Mouse (Mus musculus) right cerebral cortex, adult 18-20 months (tissue): ENCODE measurements around the gene Riox1.
A peak's percentile ranks its signal among the peaks of the same experiment; 100 is the strongest.
"Not testable (repeated sequence)": the region's sequence is repeated elsewhere in the genome, so short reads cannot be mapped to it uniquely, and the experiment has no call there.

Experiments used
- DNase-seq: peaks from one replicate; pipeline ENCODE4 v3.0.0; 2022; ENCODE audit warnings: mixed read lengths

The Riox1 gene

GRCm38 (mm10) chr12:83949776-83950492 lies 474 bp upstream of the Riox1 start:
- no peak for DNase-seq

- peak; percentile 69 for DNase-seq
Observed at GRCm38 (mm10) chr12:83950840-83951701, 663 bp downstream of the Riox1 start.

- DNase-seq, result no peak
Observed at GRCm38 (mm10) chr12:83951711-83952575, 1.5 kb downstream of the Riox1 start.

- DNase-seq, result no peak
Observed at GRCm38 (mm10) chr12:83958278-83958677, 7.9 kb downstream of the Riox1 start.

- DNase-seq, result no peak
Observed at GRCm38 (mm10) chr12:83965235-83965634, 14.8 kb downstream of the Riox1 start.

- DNase-seq, result peak; percentile 49
Observed at GRCm38 (mm10) chr12:83972117-83972516, 21.7 kb downstream of the Riox1 start.

- DNase-seq, result no peak
Observed at GRCm38 (mm10) chr12:83978862-83979261, 28.5 kb downstream of the Riox1 start.

GRCm38 (mm10) chr12:83981615-83982014 lies 31.2 kb downstream of the Riox1 start:
- DNase-seq, result no peak

- no peak for DNase-seq
Observed at GRCm38 (mm10) chr12:83984752-83985151, 34.3 kb downstream of the Riox1 start, which contains the start of gene Heatr4. Gene Heatr4, minus strand, starts transcription at chr12:83984852.

- DNase-seq, result no peak
Observed at GRCm38 (mm10) chr12:83987242-83987582, 36.8 kb downstream of the Riox1 start.

- DNase-seq, result peak; percentile 82
Observed at GRCm38 (mm10) chr12:83987583-83988441, 37.4 kb downstream of the Riox1 start, which contains the start of gene Acot2. Gene Acot2, plus strand, starts transcription at chr12:83987861.

GRCm38 (mm10) chr12:83988483-83988882 lies 38.1 kb downstream of the Riox1 start:
- no peak for DNase-seq

- no peak for DNase-seq
Observed at GRCm38 (mm10) chr12:83989378-83989777, 39.0 kb downstream of the Riox1 start.

GRCm38 (mm10) chr12:83997221-83997620 lies 46.8 kb downstream of the Riox1 start:
- DNase-seq, result no peak

- DNase-seq, result no peak
Observed at GRCm38 (mm10) chr12:83998341-83999107, 48.1 kb downstream of the Riox1 start.

GRCm38 (mm10) chr12:83999237-83999636 lies 48.8 kb downstream of the Riox1 start:
- DNase-seq, result not testable (repeated sequence)

GRCm38 (mm10) chr12:84000418-84000817 lies 50.0 kb downstream of the Riox1 start:
- no peak for DNase-seq
